Mouse (Mus musculus): ENCODE measurements around the gene Dlk1. TPM values are rescaled to one million over a fixed set of nuclear protein-coding genes. Genes with fewer than 3 reads are reported as not detected.
"Not testable (repeated sequence)": the region's sequence is repeated elsewhere in the genome, so short reads cannot be mapped to it uniquely, and the experiment has no call there.

The Dlk1 gene
- total RNA-seq, 2 experiments from 2014 or later: 0.73 to 1.2 TPM

DNA sequence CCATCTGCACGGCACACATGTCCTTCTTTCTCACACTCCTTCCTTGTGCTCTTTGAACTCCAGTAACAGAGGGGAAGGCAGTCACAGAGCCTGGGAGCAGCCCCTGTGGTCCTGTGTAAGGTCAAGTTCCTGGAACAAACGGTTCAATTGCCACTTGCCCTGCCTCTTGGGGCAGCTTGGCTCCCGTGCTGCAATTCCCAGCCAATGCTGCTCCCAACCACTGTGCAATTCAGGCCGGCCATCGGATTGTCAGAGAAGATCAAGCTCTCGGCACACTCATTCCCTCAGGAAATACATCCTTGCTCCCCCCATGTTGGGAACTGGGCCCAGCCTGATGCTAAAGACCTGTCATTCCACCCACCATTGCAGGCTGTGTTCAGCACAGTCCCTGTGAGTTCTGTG lies 21.0 kb downstream of the Dlk1 start:
- peak in 1 of 2 experiments; percentile 24 for DNase-seq (ENCODE audit: low spot score in 2 of 2)

DNA sequence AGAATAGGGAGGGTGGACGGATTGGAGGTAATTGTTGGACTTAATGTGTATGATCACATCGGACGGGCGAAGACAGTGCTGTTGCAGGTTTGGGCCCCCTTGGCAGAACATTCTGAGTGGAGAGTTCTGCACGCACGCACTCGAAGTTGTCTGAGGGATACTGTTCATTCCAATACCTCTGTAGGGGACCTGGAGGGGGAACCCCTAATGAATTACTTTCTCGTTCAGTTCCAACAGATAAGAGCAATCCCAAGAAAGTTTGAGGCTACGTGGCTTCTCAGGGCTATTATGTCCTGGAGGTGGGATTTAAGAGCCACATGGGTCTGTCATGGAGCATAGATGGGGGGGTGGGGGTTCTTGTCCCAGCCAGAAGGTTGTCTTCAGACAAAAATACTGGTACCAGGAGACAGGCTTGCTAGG lies 21.6 kb downstream of the Dlk1 start:
- DNase-seq (ENCODE audit: low spot score in 2 of 2): no peak

DNA sequence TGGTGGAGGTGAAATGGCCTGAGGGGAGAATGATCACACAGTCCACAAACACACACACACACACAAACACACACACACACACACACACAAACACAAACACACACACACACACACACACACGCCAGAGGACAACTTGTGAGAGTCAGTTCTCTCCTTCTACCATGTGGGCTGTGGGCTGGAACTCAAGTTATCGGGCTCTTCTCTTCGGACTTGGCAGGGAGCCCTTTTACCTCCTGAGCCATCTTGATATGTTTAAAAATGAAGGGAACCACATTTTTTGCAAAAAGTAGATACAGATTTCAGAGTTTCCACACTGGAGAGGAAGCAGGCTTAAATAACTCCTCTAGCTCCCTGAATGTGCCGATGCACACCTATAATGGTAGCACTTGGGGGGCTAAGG lies 22.9 kb downstream of the Dlk1 start:
- DNase-seq (ENCODE audit: low spot score in 2 of 2): no peak

DNA sequence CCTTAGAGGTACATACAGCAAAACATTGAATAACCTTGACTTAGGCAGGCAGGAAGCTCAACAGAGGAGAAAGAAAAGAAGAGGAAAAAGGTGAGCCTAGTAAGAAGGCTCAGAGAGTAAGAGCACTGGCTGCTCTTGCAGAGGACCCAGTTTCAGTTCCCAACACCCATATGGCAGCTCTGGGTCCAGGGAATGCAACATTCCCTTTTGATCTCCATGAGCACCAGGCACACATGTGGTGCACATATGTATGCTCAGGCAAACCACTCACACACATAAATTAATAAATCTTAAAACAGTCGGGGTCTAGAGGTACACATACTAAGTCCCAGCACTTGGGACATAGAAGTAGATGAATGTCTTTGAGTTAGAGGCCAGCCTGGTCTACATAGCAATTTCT lies 33.9 kb downstream of the Dlk1 start:
- not testable (repeated sequence) for DNase-seq (ENCODE audit: low spot score in 2 of 2)

DNA sequence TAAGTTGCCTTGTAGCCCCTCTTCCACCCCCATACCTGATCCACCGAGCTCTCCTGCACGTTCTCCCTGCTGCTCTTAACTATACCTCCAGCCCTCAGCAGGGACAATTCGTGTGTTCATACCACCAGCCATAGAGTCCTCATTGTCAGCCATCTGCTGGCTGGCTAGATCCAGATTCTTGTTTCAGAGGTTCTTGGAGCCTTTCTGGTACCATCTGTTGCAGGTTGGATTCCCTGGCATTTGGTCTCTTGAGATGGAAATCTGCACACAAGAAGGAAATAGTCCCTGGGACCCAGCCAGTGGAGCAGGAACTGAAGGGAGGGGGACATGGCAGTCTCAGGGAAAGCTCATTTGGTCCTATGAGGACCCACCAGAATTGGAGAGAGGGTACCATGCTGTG lies 39.1 kb downstream of the Dlk1 start:
- DNase-seq (ENCODE audit: low spot score in 2 of 2): peak; percentile 22 to 39

DNA sequence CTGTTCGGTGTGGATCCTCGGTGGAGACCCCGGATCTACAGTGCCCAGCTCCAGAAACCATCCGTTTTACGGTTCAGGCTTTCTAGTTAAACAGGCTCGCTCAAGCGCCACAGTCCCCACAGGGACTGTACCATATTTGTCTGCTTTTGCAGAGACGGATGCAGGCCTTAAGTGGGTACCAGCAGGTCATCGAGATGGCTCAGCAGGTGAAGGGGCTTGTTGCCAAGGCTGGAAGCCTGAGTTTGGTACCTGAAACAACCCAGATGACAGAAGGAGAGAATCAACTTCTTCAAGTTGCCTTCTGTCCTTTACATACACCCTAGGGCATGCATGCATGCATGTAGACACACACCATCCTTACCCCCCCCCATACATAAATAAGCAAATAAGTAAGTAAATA lies 40.8 kb downstream of the Dlk1 start:
- no peak for DNase-seq (ENCODE audit: low spot score in 2 of 2)

DNA sequence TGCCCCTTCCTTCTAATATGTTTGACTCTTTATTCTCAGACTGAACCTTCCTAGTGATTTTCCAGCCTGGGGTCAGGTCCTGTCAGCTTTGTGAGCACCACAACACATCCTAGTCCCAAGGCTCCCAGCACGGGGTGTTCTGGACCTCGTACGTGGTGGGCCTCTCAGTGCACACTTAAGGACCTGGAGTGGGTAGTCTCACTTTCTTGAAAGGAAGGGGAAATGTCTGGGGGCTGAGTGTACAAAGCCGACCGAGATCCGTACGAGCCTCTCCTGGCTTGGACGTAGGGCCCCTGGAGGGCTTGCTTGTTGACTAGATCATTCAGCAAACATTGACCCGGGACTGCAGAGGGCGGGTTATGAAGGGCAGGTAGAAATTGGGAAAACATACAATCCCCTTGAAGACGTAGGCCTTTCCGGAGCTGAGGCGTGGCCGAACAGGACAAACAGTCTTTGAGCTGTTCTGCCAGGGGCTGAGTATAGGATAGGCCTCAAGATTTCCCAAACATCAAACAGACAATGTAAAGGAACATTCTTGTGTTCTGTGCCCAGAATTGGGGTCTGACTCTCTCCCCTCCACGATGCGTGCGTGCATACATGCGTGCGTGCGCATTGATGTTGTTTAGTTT lies 42.5 kb downstream of the Dlk1 start:
- DNase-seq (ENCODE audit: low spot score in 2 of 2): no peak

DNA sequence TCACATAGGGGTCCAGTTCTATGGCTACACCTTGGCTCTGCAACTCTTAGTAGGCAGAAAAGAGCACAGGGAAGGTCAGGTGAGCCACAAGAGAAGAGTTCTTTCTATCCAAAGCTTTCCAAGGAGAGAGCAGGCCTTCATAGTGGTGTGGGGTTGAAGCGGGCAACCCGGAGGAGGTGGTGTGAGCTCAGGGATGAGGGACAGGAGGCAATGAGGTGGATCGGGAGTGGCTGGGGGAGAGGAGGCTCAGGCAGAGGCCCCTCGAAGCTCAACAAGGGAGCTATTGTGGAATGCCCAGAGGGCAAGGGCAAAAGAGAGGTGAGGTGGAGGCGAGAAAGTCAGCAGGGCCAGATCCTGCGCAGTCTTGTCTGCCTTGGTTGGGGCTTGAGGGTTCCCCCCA lies 43.8 kb downstream of the Dlk1 start:
- no peak for DNase-seq (ENCODE audit: low spot score in 2 of 2)

DNA sequence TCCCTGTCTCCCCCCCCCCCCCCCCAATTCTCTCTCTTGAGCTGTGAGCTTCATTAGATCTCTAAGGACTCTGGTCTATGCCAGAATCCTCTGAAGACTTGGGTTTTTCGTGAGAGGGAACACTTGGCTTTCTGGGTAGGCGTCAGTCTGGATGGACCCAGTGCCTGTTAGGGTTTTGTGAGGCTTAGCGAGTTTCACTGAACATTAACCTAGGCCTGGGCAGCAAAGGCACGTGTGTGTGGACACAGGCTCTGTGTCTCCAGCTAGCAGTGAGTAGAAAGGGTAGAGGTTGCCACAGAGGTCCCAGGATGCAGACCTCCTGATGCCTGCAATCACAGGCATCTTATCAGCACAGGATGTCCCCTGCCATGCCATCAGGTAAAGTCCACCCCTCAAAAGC lies 48.4 kb downstream of the Dlk1 start:
- no peak for DNase-seq (ENCODE audit: low spot score in 2 of 2)

DNA sequence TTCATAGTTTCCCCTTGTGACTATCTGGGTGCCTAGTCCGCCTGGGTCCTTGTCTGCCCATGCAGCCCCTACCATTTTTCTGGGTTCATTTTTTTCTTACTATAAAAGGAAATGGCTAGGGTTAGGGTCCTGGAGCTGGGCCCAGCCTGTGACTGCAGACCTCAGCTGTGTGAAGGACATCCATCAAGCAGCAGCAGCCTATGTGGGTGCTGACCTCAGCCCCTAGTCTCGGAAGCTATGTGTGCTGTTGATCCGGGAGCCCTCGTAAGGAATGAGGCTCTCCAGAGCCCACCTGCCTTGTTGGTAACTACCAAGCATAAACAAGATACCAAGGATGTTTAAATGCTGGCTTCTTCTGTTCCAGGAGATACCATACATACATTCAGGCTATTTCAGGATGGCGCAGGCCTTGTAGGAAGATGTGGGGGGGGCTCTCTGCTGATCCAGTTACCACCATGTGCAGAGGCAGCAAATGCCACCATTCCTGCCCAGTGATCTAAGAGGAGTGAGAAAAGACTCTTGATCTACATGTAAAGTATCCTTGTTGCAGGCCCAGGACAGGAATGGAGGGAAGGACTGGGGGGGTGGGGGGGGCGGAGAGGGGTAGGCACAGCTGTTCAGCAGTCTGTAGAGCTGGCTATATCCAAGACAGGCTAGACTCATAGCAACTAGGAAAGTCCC lies 49.9 kb downstream of the Dlk1 start:
- DNase-seq (ENCODE audit: low spot score in 2 of 2): no peak

DNA sequence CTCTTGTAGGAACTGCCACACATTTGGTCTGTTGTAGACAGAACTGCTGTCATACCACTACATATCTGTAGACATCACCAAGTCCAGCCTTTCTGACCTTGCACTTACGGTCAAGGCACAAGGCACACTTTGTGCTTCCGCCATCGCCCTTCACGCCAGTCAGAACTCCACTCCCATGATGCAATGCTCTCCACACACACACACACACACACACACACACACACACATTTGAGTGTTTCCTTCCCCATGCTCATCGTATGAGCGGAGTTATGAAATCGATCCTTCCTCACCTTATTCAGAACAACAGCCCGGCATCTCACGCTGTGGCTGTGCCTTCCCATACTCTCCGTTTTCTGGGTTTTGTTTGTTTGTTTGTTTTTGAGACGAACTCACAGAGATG lies 55.1 kb downstream of the Dlk1 start:
- no peak for DNase-seq (ENCODE audit: low spot score in 2 of 2)

DNA sequence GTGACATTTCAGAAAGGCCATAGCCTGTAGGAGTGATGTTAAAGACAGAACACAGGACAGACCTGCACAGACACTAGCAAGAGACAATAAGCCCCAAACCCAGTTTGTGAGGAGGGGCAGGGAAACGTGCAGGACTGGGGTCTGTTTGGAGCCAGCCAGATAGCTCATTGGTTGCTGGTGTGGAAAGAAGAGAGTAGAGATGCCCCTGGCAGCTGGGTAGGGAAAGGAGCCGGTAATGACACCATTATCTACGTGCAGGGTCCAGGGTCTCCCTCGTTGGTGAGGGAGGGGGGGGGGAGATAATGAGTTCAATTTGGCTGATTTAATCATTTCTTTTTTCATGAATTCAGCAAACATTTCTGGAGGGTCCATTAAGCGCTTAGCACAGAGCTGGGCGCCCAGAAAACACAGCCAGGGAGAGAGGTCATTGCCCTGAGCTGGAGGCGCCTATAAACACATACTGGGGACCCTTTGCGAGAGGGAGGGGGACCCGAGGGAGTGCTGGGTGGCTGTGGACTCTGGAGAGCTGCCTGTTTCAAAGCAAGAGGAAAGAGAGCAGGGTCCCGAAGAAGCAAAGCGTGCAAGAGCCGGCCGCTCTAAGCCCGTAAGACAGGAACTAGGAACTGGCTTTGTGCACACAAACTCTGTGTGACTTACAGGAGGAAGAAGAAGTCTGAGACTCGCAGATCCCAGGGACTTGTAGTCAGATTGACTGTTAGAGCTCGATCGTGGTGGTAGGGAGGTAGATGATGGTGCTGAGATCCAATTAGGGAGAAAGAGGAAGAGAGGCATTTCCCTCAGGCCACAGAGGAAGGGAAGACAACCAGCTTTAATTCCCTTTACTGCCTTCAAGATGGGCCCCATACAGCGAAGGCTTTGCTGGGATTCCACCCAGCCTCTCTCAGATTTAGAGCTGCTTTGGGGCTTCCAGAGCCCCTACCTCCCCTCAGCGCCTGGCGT lies 56.2 kb downstream of the Dlk1 start:
- no peak for DNase-seq (ENCODE audit: low spot score in 2 of 2)

DNA sequence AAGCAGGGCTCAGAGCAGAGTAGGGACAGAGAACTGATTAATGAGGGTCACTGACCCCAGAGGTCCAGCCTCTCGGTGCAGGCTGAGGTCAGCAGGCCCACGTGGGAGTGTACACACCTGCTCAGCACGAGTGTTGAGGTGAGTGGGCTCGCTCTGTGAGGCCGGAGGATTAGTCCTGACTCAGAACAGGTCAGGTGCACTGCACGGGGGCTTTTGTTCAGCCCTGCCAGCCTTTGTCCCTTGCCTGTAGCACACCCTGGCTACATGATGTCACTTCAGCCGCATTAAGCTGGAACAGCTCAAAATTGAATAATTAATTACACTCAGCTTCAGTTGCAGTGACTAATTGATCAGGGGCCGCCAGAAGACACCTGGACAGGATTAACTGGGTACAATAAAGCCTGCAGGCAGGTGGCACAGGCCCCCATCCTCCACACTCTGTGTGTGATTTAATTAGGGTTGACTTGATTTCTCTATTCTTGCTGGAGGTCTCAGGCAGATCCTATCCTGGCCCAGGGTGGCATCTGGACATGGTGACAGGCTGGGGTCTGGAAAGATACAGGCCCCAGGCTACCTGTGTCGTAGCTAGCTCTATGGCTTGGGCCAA lies 57.0 kb downstream of the Dlk1 start:
- no peak for DNase-seq (ENCODE audit: low spot score in 2 of 2)

DNA sequence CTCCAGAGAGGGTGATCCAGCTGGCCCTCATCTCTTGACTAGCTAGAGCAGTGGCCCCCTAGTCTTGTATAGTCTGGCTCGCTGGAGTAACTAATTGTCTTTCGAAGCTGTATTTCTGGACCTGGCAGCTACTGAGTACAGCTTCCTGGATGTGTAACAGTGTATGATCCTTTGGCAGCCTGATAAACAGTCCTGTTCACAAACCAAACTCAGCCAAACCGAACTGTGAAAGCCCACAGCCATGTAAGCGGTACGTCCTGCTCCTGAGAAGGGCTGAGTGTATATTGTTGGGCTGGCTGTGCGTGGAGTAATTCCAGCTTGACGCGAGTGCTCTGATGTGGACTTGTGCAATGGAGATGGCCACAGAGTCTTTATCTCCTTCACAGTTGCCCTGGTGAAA lies 57.6 kb downstream of the Dlk1 start:
- no peak for DNase-seq (ENCODE audit: low spot score in 2 of 2)

DNA sequence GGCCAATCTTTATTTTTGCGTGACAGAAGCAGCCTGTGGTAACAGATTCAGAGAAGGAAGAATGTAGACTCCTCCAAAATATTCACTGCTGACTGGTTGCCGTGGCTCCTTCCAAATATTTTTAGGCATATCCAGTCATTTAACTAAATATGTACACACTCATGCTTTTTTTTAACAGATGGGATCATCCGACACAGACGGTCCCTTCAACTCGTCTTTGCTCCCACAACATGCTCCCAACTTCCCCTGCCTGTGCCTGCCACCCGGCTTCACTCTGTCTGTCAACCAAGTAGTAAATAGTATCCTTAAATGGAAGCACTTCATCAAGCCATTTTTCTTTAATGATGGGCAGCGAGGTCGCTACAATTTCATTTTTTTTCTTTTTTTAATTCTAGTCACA lies 58.8 kb downstream of the Dlk1 start:
- DNase-seq (ENCODE audit: low spot score in 2 of 2): peak in 1 of 2 experiments; percentile 32

DNA sequence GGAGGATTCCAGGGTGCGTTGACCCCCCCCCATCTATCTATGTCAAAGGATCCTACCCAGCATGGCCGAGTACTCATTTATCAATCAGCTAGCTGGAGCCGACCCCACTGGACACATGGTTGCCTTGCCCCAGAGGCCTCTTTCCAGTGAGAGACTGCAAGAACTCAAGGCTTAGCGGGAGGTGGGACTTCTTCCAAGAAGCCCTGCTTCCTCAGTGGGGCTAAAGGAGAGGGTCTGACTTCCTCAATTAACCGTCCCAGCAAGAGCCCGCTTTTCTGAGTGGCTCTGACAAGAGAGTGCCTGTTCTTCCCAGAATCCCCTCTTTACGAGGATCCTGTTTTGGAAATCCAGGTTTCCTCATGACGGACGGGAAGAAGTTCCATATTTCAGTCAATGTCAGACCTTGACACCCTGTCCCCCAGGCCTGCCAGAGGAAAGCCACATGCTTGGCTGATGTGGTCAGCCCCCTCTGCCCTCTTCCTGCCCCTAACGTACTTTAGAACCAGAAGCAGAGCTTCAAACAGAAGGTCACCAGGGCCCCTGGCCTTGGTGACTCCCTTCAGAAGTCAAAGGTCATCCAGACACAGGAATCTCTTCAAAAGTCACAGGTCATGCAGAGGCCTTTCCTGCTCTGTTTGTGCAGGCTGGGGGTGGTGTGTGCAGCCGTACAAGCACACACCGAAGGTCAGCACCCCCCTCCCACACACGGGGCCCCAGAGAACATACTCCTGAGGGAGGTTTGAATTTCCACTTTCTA lies 59.7 kb downstream of the Dlk1 start:
- DNase-seq (ENCODE audit: low spot score in 2 of 2): no peak

Other genes with a start within 250 kb of the Dlk1 start
- gene Rtl1, start 147.5 kb downstream of the Dlk1 start, total RNA-seq (2021): under 1 TPM; 0.05 to 0.09 TPM